Mouse (Mus musculus) neural tube, embryonic 14.5 days (tissue): ENCODE measurements at regions not wholly inside any gene's neighbourhood (a gene's known extent, or its start where the extent isn't known, plus 50 kb on each side); places are given as distances from the start of the nearest gene placed in this dataset.
A peak's percentile ranks its signal among the peaks of the same experiment; 100 is the strongest.

Source experiments
- ATAC-seq: fragments of 200-750 bp; cut with Nextera tagmentation; 2 replicates; pipeline ENCODE4 v1.8.0; 2017; ENCODE audit warnings: low read depth, mild to moderate bottlenecking, moderate TSS enrichment, moderate library complexity
- H3K27ac ChIP-seq: fragments of 300-500 bp; sonication (generic); 2 replicates; pipeline ENCODE4 v1.5.1; 2014; ENCODE audit warnings: low read depth, mild to moderate bottlenecking, control low read depth, low read length, moderate library complexity, mixed read lengths
- H3K27me3 ChIP-seq: fragments of 300-500 bp; sonication (generic); 2 replicates; pipeline ENCODE4 v1.6.1; 2014; ENCODE audit warnings: low read length; ENCODE audit not compliant: control insufficient read depth, insufficient read depth
- H3K36me3 ChIP-seq: fragments of 300-500 bp; sonication (generic); 2 replicates; pipeline ENCODE4 v1.6.1; 2014; ENCODE audit warnings: low read length, mixed read lengths; ENCODE audit not compliant: control insufficient read depth, insufficient read depth
- H3K4me1 ChIP-seq: fragments of 300-500 bp; sonication (generic); 2 replicates; pipeline ENCODE4 v1.6.1; 2014; ENCODE audit warnings: low read length; ENCODE audit not compliant: control insufficient read depth, insufficient read depth
- H3K4me2 ChIP-seq: fragments of 300-500 bp; sonication (generic); 2 replicates; pipeline ENCODE4 v1.6.1; 2014; ENCODE audit warnings: mild to moderate bottlenecking, low read depth, low read length, control low read depth
- H3K4me3 ChIP-seq: fragments of 300-500 bp; sonication (generic); 2 replicates; pipeline ENCODE4 v1.5.1; 2014; ENCODE audit warnings: low read depth, low read length, control low read depth, mixed read lengths
- H3K9ac ChIP-seq: fragments of 300-500 bp; sonication (generic); replicated peaks from 2 replicates; pipeline ENCODE4 v1.6.1; 2014; ENCODE audit warnings: low read depth, mild to moderate bottlenecking, control low read depth, low read length, mixed read lengths
- H3K9me3 ChIP-seq: fragments of 300-500 bp; sonication (generic); 2 replicates; pipeline ENCODE4 v1.6.1; 2016; ENCODE audit warnings: low read length; ENCODE audit not compliant: control insufficient read depth
- WGBS: fragments of 180-500 bp; shearing (Covaris S2); extraction: QIAGEN DNeasy Blood & Tissue Kit; methylation state at CpG from one replicate; pipeline ENCODE4 v1.1.7; 2014; 5-methylcytosine and 5-hydroxymethylcytosine counted together

- H3K4me2 ChIP-seq = no peak overlapping the region
- no peak overlapping the region for H3K9ac ChIP-seq
- no peak for ATAC-seq
- H3K4me3 ChIP-seq = no peak overlapping the region
- no peaks in the 10 kb centered on the region for H3K9me3 ChIP-seq
- H3K27ac ChIP-seq = no peak overlapping the region
- H3K4me1 ChIP-seq = no peaks in the 10 kb centered on the region
- no peaks in the 10 kb centered on the region for H3K27me3 ChIP-seq
- H3K36me3 ChIP-seq = no peaks in the 10 kb centered on the region
These were observed 541.5 kb upstream of the Nbea start for GRCm38 (mm10) chr3:56724991-56725390.

- Histone ChIP-seq H3K4me1 (no peaks in the 10 kb centered on the region), H3K9me3 (no peaks in the 10 kb centered on the region), H3K4me3 (no peak overlapping the region), H3K9ac (no peak overlapping the region), H3K4me2 (no peak overlapping the region), H3K36me3 (no peaks in the 10 kb centered on the region), H3K27me3 (no peaks in the 10 kb centered on the region), H3K27ac (no peak overlapping the region)
- 53% methylated on average over 1 of the region's 1 CpGs for WGBS
- ATAC-seq = no peak
These were observed 524.8 kb upstream of the Nbea start for GRCm38 (mm10) chr3:56708260-56708659.

- Histone ChIP-seq H3K9me3 (no peaks in the 10 kb centered on the region), H3K36me3 (no peaks in the 10 kb centered on the region), H3K27ac (no peak overlapping the region), H3K4me1 (no peaks in the 10 kb centered on the region), H3K4me2 (no peak overlapping the region), H3K27me3 (no peaks in the 10 kb centered on the region), H3K4me3 (no peak overlapping the region), H3K9ac (no peak overlapping the region)
- 61% methylated on average over 3 of the region's 3 CpGs for WGBS
- ATAC-seq = peak; percentile 65; the same call in 1 of the 2 replicates
These were observed 523.8 kb upstream of the Nbea start for GRCm38 (mm10) chr3:56707312-56707711.

GRCm38 (mm10) chr3:56706038-56706437, 522.5 kb upstream of the Nbea start:
- WGBS = 75% methylated on average over 4 of the region's 4 CpGs
- no peak for ATAC-seq

GRCm38 (mm10) chr3:56698941-56699340, 515.4 kb upstream of the Nbea start:
- Histone ChIP-seq H3K4me2 (no peak overlapping the region), H3K9ac (no peak overlapping the region), H3K27ac (peak overlapping the region; percentile 82), H3K4me1 (peaks cover 11% of the 10 kb centered on the region; the same call in 1 of the 2 replicates), H3K4me3 (no peak overlapping the region), H3K9me3 (no peaks in the 10 kb centered on the region), H3K27me3 (no peaks in the 10 kb centered on the region), H3K36me3 (no peaks in the 10 kb centered on the region)
- ATAC-seq = no peak

More at GRCm38 (mm10) chr3:56706038-56706437, 522.5 kb upstream of the Nbea start:
- no peaks in the 10 kb centered on the region for H3K4me1 ChIP-seq
- H3K4me2 ChIP-seq = no peak overlapping the region
- no peak overlapping the region for H3K27ac ChIP-seq
- no peak overlapping the region for H3K4me3 ChIP-seq
- H3K9ac ChIP-seq = no peak overlapping the region
- H3K9me3 ChIP-seq = no peaks in the 10 kb centered on the region
- H3K36me3 ChIP-seq = no peaks in the 10 kb centered on the region
- no peaks in the 10 kb centered on the region for H3K27me3 ChIP-seq

- peaks cover 11% of the 10 kb centered on the region; the same call in 1 of the 2 replicates for H3K4me1 ChIP-seq
- H3K4me2 ChIP-seq = no peak overlapping the region
- WGBS = 0% methylated on average over 1 of the region's 1 CpGs
- H3K36me3 ChIP-seq = no peaks in the 10 kb centered on the region
- no peaks in the 10 kb centered on the region for H3K27me3 ChIP-seq
- no peak overlapping the region for H3K4me3 ChIP-seq
- ATAC-seq = peak; percentile 98
- no peaks in the 10 kb centered on the region for H3K9me3 ChIP-seq
- no peak overlapping the region for H3K9ac ChIP-seq
- peak overlapping the region; percentile 82 for H3K27ac ChIP-seq
These were observed 514.7 kb upstream of the Nbea start for GRCm38 (mm10) chr3:56698248-56698647.

- Histone ChIP-seq H3K27ac (no peak overlapping the region), H3K36me3 (no peaks in the 10 kb centered on the region), H3K27me3 (no peaks in the 10 kb centered on the region), H3K9me3 (no peaks in the 10 kb centered on the region), H3K4me3 (no peak overlapping the region), H3K9ac (no peak overlapping the region), H3K4me2 (no peak overlapping the region), H3K4me1 (no peaks in the 10 kb centered on the region)
- whole genome bisulfite sequencing = 96% methylated on average over 7 of the region's 7 CpGs
- no peak for ATAC-seq
These were observed 497.5 kb upstream of the Nbea start for GRCm38 (mm10) chr3:56681031-56681430.

GRCm38 (mm10) chr3:56668829-56669228, 485.3 kb upstream of the Nbea start:
- Histone ChIP-seq H3K4me2 (no peak overlapping the region), H3K27me3 (no peaks in the 10 kb centered on the region), H3K4me3 (no peak overlapping the region), H3K9ac (no peak overlapping the region), H3K36me3 (no peaks in the 10 kb centered on the region), H3K9me3 (no peaks in the 10 kb centered on the region), H3K4me1 (no peaks in the 10 kb centered on the region), H3K27ac (no peak overlapping the region)
- ATAC-seq = peak; percentile 76; the same call in 1 of the 2 replicates
- WGBS = 13% methylated on average over 3 of the region's 3 CpGs

GRCm38 (mm10) chr3:56660594-56660993, 477.1 kb upstream of the Nbea start:
- Histone ChIP-seq H3K27ac (no peak overlapping the region), H3K4me2 (no peak overlapping the region), H3K27me3 (no peaks in the 10 kb centered on the region), H3K9me3 (no peaks in the 10 kb centered on the region), H3K36me3 (no peaks in the 10 kb centered on the region), H3K4me3 (no peak overlapping the region), H3K4me1 (no peaks in the 10 kb centered on the region), H3K9ac (no peak overlapping the region)
- 90% methylated on average over 2 of the region's 2 CpGs for WGBS
- ATAC-seq = no peak

GRCm38 (mm10) chr3:56647313-56647712, 463.8 kb upstream of the Nbea start:
- Histone ChIP-seq H3K36me3 (no peaks in the 10 kb centered on the region), H3K27me3 (no peaks in the 10 kb centered on the region), H3K9ac (no peak overlapping the region), H3K4me3 (no peak overlapping the region), H3K9me3 (no peaks in the 10 kb centered on the region), H3K4me2 (no peak overlapping the region), H3K4me1 (no peaks in the 10 kb centered on the region), H3K27ac (no peak overlapping the region)
- ATAC-seq = no peak
- 81% methylated on average over 3 of the region's 3 CpGs for WGBS
